Mouse (Mus musculus): ENCODE measurements around the gene Atrn. TPM values are rescaled to one million over a fixed set of nuclear protein-coding genes. Genes with fewer than 3 reads are reported as not detected.

Atrn gene
- polyA plus RNA-seq (2014; fragmentation: Illumina TruSeq; extraction: RNeasy Lipid Tissue Mini Kit (QIAGEN cat#74804); ENCODE audit: low read depth, low replicate concordance) = 25.0 TPM

GRCm38 (mm10) chr2:130905751-130906583, at the start of gene Atrn, which contains the start of gene 4930402H24Rik:
Atrn (plus strand) TSS chr2:130906495.
4930402H24Rik (minus strand) TSS chr2:130906406.

GRCm38 (mm10) chr2:131042988-131043387, 136.7 kb downstream of the Atrn start, which contains the start of gene Gfra4:
Gfra4 (minus strand) TSS chr2:131043088.

GRCm38 (mm10) chr2:131063404-131063864, 157.1 kb downstream of the Atrn start, which contains the start of gene Adam33:
Adam33 (minus strand) TSS chr2:131063814.

Other genes with a start within 250 kb of the Atrn start
- gene Ddrgk1, start 241.8 kb upstream of the Atrn start, polyA plus RNA-seq (2014; fragmentation: Illumina TruSeq; extraction: RNeasy Lipid Tissue Mini Kit (QIAGEN cat#74804); ENCODE audit: low read depth, low replicate concordance) = 9.3 TPM
- gene Itpa, start 238.9 kb upstream of the Atrn start, polyA plus RNA-seq (2014; fragmentation: Illumina TruSeq; extraction: RNeasy Lipid Tissue Mini Kit (QIAGEN cat#74804); ENCODE audit: low read depth, low replicate concordance) = 38.8 TPM
- not detected for gene Slc4a11, start 209.0 kb upstream of the Atrn start, polyA plus RNA-seq (2014; fragmentation: Illumina TruSeq; extraction: RNeasy Lipid Tissue Mini Kit (QIAGEN cat#74804); ENCODE audit: low read depth, low replicate concordance)
- gene 4930402H24Rik, start 89 bp upstream of the Atrn start, polyA plus RNA-seq (2014; fragmentation: Illumina TruSeq; extraction: RNeasy Lipid Tissue Mini Kit (QIAGEN cat#74804); ENCODE audit: low read depth, low replicate concordance) = 19.4 TPM
- 0.47 TPM for gene Gfra4, start 136.6 kb downstream of the Atrn start, polyA plus RNA-seq (2014; fragmentation: Illumina TruSeq; extraction: RNeasy Lipid Tissue Mini Kit (QIAGEN cat#74804); ENCODE audit: low read depth, low replicate concordance)
- gene Adam33, start 157.3 kb downstream of the Atrn start, polyA plus RNA-seq (2014; fragmentation: Illumina TruSeq; extraction: RNeasy Lipid Tissue Mini Kit (QIAGEN cat#74804); ENCODE audit: low read depth, low replicate concordance) = 7.7 TPM
- gene Siglec1, start 180.3 kb downstream of the Atrn start, polyA plus RNA-seq (2014; fragmentation: Illumina TruSeq; extraction: RNeasy Lipid Tissue Mini Kit (QIAGEN cat#74804); ENCODE audit: low read depth, low replicate concordance) = 0.47 TPM
- 0.16 TPM for gene Hspa12b, start 220.8 kb downstream of the Atrn start, polyA plus RNA-seq (2014; fragmentation: Illumina TruSeq; extraction: RNeasy Lipid Tissue Mini Kit (QIAGEN cat#74804); ENCODE audit: low read depth, low replicate concordance)
- not detected for gene Gm11037, start 227.0 kb downstream of the Atrn start, polyA plus RNA-seq (2014; fragmentation: Illumina TruSeq; extraction: RNeasy Lipid Tissue Mini Kit (QIAGEN cat#74804); ENCODE audit: low read depth, low replicate concordance)